22 mouse cellular contexts compared by ENCODE assay signal in the genomic region with DNA sequence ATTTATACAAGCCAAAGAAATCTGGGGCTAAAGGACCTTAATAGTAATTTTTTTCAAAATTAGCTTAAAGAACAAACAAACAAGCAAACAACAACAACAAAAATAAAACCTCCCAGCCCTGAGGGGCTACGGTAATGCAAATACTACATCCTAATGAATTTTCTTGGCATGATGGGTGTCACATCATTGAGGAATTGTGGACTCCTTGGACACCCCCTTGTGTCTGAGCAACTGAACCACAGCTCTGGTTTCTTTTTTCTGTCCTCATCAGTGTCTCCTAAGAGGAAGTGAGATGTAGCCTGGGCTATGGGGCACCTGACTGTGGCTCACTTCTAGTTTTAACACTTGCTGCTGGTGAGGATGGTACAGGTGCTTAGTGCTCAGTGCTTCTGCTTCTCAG.
"Had no signal": no experiment of that assay in that cellular context is flagged by ENCODE, and none has a peak within 500 bp of the region (broad histone marks: within the 10 kb centered on the region; RNA-seq: fewer than 3 reads in every experiment).

No protein-coding gene starts in this region.

- H3K9me3 ChIP-seq: kidney, embryonic 15.5 days; limb, embryonic 10.5 days; liver, embryonic 12.5 days; liver, embryonic 15.5 days; lung, embryonic 15.5 days; midbrain, embryonic 10.5 days; midbrain, embryonic 13.5 days had no signal

- H3K4me2 ChIP-seq: kidney, embryonic 15.5 days; limb, embryonic 13.5 days; liver, embryonic 12.5 days; liver, embryonic 15.5 days; lung, embryonic 15.5 days; midbrain, embryonic 13.5 days had no signal

- ATAC-seq: liver, embryonic 12.5 days; midbrain, embryonic 13.5 days; midbrain, embryonic 16.5 days had no signal

- H3K27me3 ChIP-seq: kidney, embryonic 15.5 days; liver, embryonic 12.5 days; liver, embryonic 15.5 days; lung, embryonic 15.5 days; megakaryocyte, embryonic 14.5 days; midbrain, embryonic 13.5 days had no signal

- DNase-seq: kidney, adult 11 months; kidney, adult 8-10 months; kidney, postnatal 10 days; kidney, postnatal 36 days; liver; lung, adult 18-20 months; lung, postnatal 10 days; lung, postnatal 36 days; right cerebral cortex, postnatal 14 days; right cerebral cortex, postnatal 4 days; thymus, postnatal 25 days had no signal

- H3K4me1 ChIP-seq: kidney, embryonic 15.5 days; liver, embryonic 12.5 days; liver, embryonic 15.5 days; lung, embryonic 15.5 days; megakaryocyte, embryonic 14.5 days; midbrain, embryonic 10.5 days; midbrain, embryonic 13.5 days had no signal

- H3K36me3 ChIP-seq: kidney, embryonic 15.5 days; limb, embryonic 10.5 days; limb, embryonic 13.5 days; liver, embryonic 12.5 days; liver, embryonic 15.5 days; lung, embryonic 15.5 days; midbrain, embryonic 10.5 days; midbrain, embryonic 13.5 days had no signal

- H3K9ac ChIP-seq: kidney, embryonic 15.5 days; limb, embryonic 13.5 days; liver, embryonic 12.5 days; liver, embryonic 15.5 days; lung, embryonic 15.5 days; midbrain, embryonic 13.5 days had no signal

- H3K27ac ChIP-seq: kidney, embryonic 15.5 days; limb, embryonic 10.5 days; limb, embryonic 13.5 days; liver, embryonic 12.5 days; liver, embryonic 15.5 days; lung, embryonic 15.5 days; midbrain, embryonic 10.5 days; midbrain, embryonic 13.5 days had no signal

- H3K4me3 ChIP-seq: kidney, embryonic 15.5 days; limb, embryonic 10.5 days; limb, embryonic 13.5 days; liver, embryonic 12.5 days; liver, embryonic 15.5 days; lung, embryonic 15.5 days; megakaryocyte, embryonic 14.5 days; midbrain, embryonic 10.5 days; midbrain, embryonic 13.5 days; myocyte had no signal
